Mouse (Mus musculus) hindbrain, embryonic 10.5 days (tissue): Measurements from ENCODE around the gene Wdfy2. TPM values are rescaled to one million over a fixed set of nuclear protein-coding genes. Genes with fewer than 3 reads are reported as not detected.

ENCODE experiments used
- DNase-seq: peaks from one replicate; pipeline ENCODE4 v3.0.0-alpha.2; 2017; ENCODE audit warnings: low spot score
- H3K27ac ChIP-seq: fragments of 300-500 bp; sonication (generic); 2 replicates; pipeline ENCODE4 v1.5.1; 2016; ENCODE audit warnings: mild to moderate bottlenecking, moderate library complexity
- H3K27me3 ChIP-seq: fragments of 300-500 bp; sonication (generic); 2 replicates; pipeline ENCODE4 v1.6.1; 2016; ENCODE audit warnings: mild to moderate bottlenecking; ENCODE audit not compliant: poor library complexity, insufficient read depth, severe bottlenecking
- H3K36me3 ChIP-seq: fragments of 300-500 bp; sonication (generic); 2 replicates; pipeline ENCODE4 v1.6.1; 2016; ENCODE audit warnings: mild to moderate bottlenecking, moderate library complexity
- H3K4me1 ChIP-seq: fragments of 300-500 bp; sonication (generic); replicated peaks from 2 replicates; pipeline ENCODE4 v1.6.1; 2016; ENCODE audit warnings: mild to moderate bottlenecking
- H3K4me3 ChIP-seq: fragments of 300-500 bp; sonication (generic); 2 replicates; pipeline ENCODE4 v1.5.1; 2016; ENCODE audit warnings: mild to moderate bottlenecking, moderate library complexity
- H3K9me3 ChIP-seq: fragments of 300-500 bp; sonication (generic); 2 replicates; pipeline ENCODE4 v1.6.1; 2016; ENCODE audit warnings: mild to moderate bottlenecking, moderate library complexity
- WGBS: fragments of 180-500 bp; shearing (Covaris S2); methylation state at CpG from one replicate; pipeline ENCODE4 v1.1.7; 2016; 5-methylcytosine and 5-hydroxymethylcytosine counted together
- polyA plus RNA-seq: library from polyadenylated mRNA; unstranded; fragments of >200 nt; fragmentation: Nextera tagmentation; extraction: Ambion mirVana; gene quantifications from 2 replicates; pipeline ENCODE4 v1.2.1, GENCODE M21; 2016

The Wdfy2 gene
- polyA plus RNA-seq, 1 experiment from 2014 or later, result 12.9 TPM

GRCm38 (mm10) chr14:62924800-62925199 is 87.3 kb downstream of the Wdfy2 start:
- Histone ChIP-seq H3K9me3 (no peaks in the 10 kb centered on the region), H3K36me3 (peaks cover 37% of the 10 kb centered on the region), H3K27me3 (no peaks in the 10 kb centered on the region), H3K4me3 (no peak overlapping the region), H3K4me1 (no peaks in the 10 kb centered on the region), H3K27ac (no peak overlapping the region)
- WGBS, result 78% methylated on average over 4 of the region's 4 CpGs
- no peak for DNase-seq

GRCm38 (mm10) chr14:62928101-62928541 is 90.6 kb downstream of the Wdfy2 start:
- 79% methylated on average over 5 of the region's 5 CpGs for WGBS

DNA sequence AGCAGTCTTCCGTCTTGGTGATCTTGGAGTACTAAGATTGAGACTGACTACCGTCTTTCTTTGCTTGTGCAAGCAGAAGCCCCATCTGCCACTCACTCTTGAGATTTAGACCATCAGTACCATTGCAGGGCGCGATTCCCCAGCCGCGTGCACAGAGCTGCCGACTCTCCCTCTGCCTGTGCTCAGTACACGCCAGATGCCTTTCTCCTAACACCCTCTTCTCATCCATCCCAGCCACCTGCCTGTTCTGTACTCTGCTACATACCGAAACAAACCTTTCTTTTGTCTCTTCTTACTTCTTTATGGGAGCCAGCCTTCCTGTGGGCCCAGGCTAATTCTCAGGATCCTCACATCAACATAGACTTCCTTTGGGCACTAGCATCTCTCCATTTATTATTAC is 97.9 kb downstream of the Wdfy2 start:
- peaks cover 6% of the 10 kb centered on the region for H3K9me3 ChIP-seq
- H3K4me3 ChIP-seq, result no peak overlapping the region
- H3K27ac ChIP-seq, result no peak overlapping the region
- H3K27me3 ChIP-seq, result no peaks in the 10 kb centered on the region
- H3K36me3 ChIP-seq, result peaks cover 57% of the 10 kb centered on the region
- WGBS, result 82% methylated on average over 9 of the region's 9 CpGs
- DNase-seq, result no peak
- peaks cover 6% of the 10 kb centered on the region for H3K4me1 ChIP-seq

More at GRCm38 (mm10) chr14:62928101-62928541, 90.6 kb downstream of the Wdfy2 start:
- peaks cover 56% of the 10 kb centered on the region for H3K36me3 ChIP-seq
- H3K4me1 ChIP-seq, result no peaks in the 10 kb centered on the region
- H3K4me3 ChIP-seq, result no peak overlapping the region
- no peak overlapping the region for H3K27ac ChIP-seq
- no peaks in the 10 kb centered on the region for H3K27me3 ChIP-seq
- no peaks in the 10 kb centered on the region for H3K9me3 ChIP-seq
- DNase-seq, result no peak

DNA sequence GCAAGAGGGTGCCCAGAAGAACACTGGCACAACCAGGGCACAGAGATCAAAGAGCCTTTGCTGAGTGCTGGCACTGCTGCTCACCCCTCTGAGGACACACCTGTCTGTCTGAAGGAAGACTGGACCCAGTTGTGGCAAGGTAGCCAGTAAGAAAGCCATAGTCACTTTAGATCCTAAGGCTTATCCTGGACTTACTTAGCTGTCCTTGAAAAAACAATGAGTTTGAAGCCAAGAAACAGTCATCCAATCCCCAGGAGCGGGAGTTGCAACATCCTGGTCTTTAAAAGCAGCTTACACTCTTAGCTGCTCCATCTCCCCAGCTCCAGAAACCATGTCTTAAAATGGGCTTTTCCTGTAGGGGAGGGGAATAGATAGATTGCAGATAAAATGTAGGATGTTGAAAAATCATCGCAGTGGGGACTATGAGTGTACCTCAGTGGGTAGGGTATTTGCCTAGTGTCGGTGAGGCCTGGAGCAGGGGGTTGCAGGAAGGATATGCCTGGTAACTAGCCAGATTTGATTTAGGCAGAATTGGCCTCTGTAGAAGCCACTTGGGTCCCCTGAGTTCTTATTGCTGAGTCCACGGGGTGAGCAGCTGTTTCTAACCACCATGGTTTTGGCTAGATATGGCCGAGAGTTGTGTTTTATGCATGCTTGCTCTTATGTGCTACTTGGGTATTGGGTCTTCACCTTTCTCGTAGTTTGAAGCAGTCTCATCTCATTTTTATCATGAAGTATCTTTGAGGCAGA is 99.3 kb downstream of the Wdfy2 start:
- DNase-seq, result no peak
- no peaks in the 10 kb centered on the region for H3K27me3 ChIP-seq
- H3K9me3 ChIP-seq, result peaks cover 6% of the 10 kb centered on the region
- 91% methylated on average over 6 of the region's 6 CpGs for WGBS
- H3K4me1 ChIP-seq, result peaks cover 6% of the 10 kb centered on the region
- peaks cover 48% of the 10 kb centered on the region for H3K36me3 ChIP-seq
- no peak overlapping the region for H3K4me3 ChIP-seq
- H3K27ac ChIP-seq, result no peak overlapping the region

- Histone ChIP-seq H3K36me3 (peaks cover 55% of the 10 kb centered on the region), H3K4me3 (no peak overlapping the region), H3K9me3 (peaks cover 6% of the 10 kb centered on the region), H3K27ac (no peak overlapping the region; the same call in 1 of the 2 replicates), H3K4me1 (peaks cover 6% of the 10 kb centered on the region), H3K27me3 (no peaks in the 10 kb centered on the region)
- no peak for DNase-seq
- 60% methylated on average over 5 of the region's 5 CpGs for WGBS
These were observed 100.2 kb downstream of the Wdfy2 start for GRCm38 (mm10) chr14:62937675-62938074.

- Histone ChIP-seq H3K27me3 (no peaks in the 10 kb centered on the region), H3K36me3 (peaks cover 62% of the 10 kb centered on the region)
These were observed 102.0 kb downstream of the Wdfy2 start for GRCm38 (mm10) chr14:62939435-62939834.

DNA sequence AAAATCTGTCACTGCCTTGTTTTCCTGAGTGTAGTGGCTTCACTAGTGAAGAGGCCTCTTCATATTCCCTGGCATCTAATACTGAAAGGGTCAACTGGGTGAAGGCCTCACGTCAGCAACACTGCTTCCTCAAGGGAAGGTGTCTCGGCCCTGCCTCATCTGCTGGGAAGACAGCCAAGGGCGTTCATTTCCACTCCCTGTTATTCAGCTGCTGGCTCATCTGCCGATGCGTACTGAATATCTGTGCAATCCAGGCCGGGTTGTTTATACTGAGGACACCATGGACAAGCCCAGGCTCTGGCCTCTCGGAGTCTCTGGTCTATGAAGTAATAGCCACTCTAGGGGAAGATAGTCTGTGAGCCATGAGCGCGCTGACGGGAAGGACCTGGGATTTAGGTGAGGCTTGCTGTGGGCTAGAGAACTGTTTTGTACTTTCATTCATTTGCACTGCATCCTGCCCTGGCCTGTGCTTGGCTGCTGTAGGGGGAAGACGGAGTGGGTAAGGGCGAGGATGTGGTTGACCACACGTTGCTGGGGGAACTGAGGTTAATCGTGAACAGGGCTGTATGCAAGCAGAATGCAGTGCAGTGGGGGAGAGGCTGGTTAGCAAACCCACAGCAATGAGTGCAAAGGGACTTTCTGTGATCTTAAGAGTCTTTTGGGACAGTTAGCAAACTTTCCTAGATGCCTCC is 103.1 kb downstream of the Wdfy2 start:
- peaks cover 6% of the 10 kb centered on the region for H3K9me3 ChIP-seq
- WGBS, result 93% methylated on average over 14 of the region's 14 CpGs
- DNase-seq, result no peak
- H3K4me1 ChIP-seq, result peaks cover 8% of the 10 kb centered on the region
- no peak overlapping the region for H3K27ac ChIP-seq
- no peaks in the 10 kb centered on the region for H3K27me3 ChIP-seq
- H3K36me3 ChIP-seq, result peaks cover 65% of the 10 kb centered on the region
- H3K4me3 ChIP-seq, result no peak overlapping the region

More at GRCm38 (mm10) chr14:62939435-62939834, 102.0 kb downstream of the Wdfy2 start:
- peaks cover 6% of the 10 kb centered on the region for H3K4me1 ChIP-seq
- H3K4me3 ChIP-seq, result no peak overlapping the region
- peaks cover 6% of the 10 kb centered on the region for H3K9me3 ChIP-seq
- WGBS, result 95% methylated on average over 3 of the region's 3 CpGs
- no peak for DNase-seq
- H3K27ac ChIP-seq, result no peak overlapping the region

DNA sequence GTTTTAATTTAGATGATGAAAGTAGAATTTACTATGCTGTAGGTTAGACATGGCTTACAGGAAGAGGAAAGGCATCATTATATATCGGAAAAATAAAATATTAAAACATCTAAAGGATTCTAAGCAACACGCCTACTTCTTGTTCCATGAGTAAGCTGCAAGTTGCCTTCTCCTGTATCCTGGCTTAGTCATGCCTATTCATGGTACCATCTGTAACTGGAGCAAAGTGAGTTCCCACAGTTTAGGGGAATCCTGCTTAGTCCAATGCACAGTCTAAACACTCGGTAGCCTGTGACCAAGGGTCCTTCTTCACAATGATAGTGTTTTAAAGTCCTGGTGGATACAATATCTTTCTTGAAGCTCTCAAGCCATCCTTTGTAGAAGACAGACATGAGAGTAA is 109.3 kb downstream of the Wdfy2 start:
- Histone ChIP-seq H3K4me3 (no peak overlapping the region), H3K27me3 (no peaks in the 10 kb centered on the region), H3K36me3 (peaks cover 39% of the 10 kb centered on the region), H3K4me1 (peaks cover 16% of the 10 kb centered on the region), H3K9me3 (no peaks in the 10 kb centered on the region), H3K27ac (no peak overlapping the region)
- DNase-seq, result no peak
- 89% methylated on average over 3 of the region's 3 CpGs for WGBS

GRCm38 (mm10) chr14:62956091-62956490 is 118.6 kb downstream of the Wdfy2 start:
- 91% methylated on average over 9 of the region's 9 CpGs for WGBS
- H3K4me3 ChIP-seq, result no peak overlapping the region
- peaks cover 88% of the 10 kb centered on the region for H3K36me3 ChIP-seq
- H3K9me3 ChIP-seq, result no peaks in the 10 kb centered on the region
- DNase-seq, result no peak
- no peak overlapping the region for H3K27ac ChIP-seq
- H3K4me1 ChIP-seq, result no peaks in the 10 kb centered on the region
- no peaks in the 10 kb centered on the region for H3K27me3 ChIP-seq

DNA sequence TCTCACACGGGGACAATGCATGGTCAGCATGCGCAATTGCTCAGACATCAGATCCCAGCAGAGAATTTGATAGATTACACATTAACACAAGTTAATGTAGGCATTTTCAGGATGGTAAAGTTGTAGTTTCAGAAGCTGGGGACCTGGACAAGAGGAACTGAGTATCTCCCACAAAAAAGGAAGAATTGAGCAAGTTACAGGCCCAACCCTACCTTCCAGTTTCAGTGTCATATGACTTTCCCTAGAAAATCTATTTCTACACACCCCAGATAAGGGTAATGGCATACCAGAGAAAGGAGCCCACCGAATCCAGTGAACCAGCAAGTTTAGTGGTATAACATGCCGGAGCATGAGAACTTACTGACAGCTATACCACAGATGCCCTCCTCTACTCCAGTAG is 126.2 kb downstream of the Wdfy2 start:
- no peaks in the 10 kb centered on the region for H3K9me3 ChIP-seq
- H3K4me3 ChIP-seq, result no peak overlapping the region
- H3K36me3 ChIP-seq, result peaks cover 20% of the 10 kb centered on the region
- H3K4me1 ChIP-seq, result peaks cover 11% of the 10 kb centered on the region
- DNase-seq, result no peak
- 83% methylated on average over 4 of the region's 4 CpGs for WGBS
- H3K27ac ChIP-seq, result no peak overlapping the region
- no peaks in the 10 kb centered on the region for H3K27me3 ChIP-seq

- Histone ChIP-seq H3K27ac (peak overlapping the region; percentile 46; the same call in 1 of the 2 replicates), H3K9me3 (no peaks in the 10 kb centered on the region), H3K4me1 (peaks cover 11% of the 10 kb centered on the region), H3K4me3 (peak overlapping the region; percentile 44; the same call in 1 of the 2 replicates), H3K36me3 (0 out of 2 replicates have a peak, but pooled peaks cover 6% of the 10 kb centered on the region), H3K27me3 (no peaks in the 10 kb centered on the region)
- WGBS, result 87% methylated on average over 5 of the region's 5 CpGs
- no peak for DNase-seq
These were observed 127.9 kb downstream of the Wdfy2 start for GRCm38 (mm10) chr14:62965342-62965741.

DNA sequence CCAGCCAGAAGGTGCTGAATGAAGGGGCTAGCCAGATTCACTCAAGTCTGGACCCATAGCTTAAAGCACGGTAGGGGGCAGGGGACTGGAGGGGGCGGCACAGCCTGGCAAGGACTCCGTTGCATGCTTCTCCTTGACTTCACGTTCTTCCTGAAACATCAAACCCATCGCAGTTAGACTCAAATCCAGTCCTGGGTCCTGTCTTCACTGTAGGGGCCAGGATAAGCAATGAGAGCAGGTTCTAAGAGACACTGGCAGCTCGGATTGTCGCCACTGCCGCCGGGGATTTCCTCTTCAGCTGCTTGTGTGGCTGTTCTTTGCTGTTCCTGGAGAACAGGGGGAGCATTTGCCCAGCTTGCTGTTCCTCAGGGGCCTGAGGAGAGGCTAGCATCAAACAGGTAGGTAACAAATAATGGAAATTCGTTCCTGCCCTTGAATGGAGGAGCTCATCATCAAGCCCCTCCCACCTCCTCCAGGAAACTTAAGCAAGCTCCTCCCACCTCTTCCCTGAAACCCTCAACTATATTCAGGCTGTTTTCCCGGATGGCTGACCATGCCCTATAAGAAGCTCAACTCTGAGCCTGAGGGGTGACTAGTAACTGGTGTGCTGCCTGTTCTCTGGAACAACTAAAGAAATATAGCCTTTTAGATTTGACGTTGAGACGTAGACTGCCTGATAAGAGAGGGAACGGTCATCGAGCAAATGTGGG is 128.5 kb downstream of the Wdfy2 start:
- DNase-seq, result no peak
- Histone ChIP-seq H3K27ac (peak overlapping the region; percentile 46), H3K36me3 (0 out of 2 replicates have a peak, but pooled peaks cover 6% of the 10 kb centered on the region), H3K9me3 (no peaks in the 10 kb centered on the region), H3K4me3 (peak overlapping the region; percentile 44), H3K27me3 (no peaks in the 10 kb centered on the region), H3K4me1 (peaks cover 11% of the 10 kb centered on the region)
- 30% methylated on average over 15 of the region's 15 CpGs for WGBS
